Mouse (Mus musculus) heart, embryonic 11.5 days (tissue): Measurements from ENCODE around the gene Art3. TPM values are rescaled to one million over a fixed set of nuclear protein-coding genes. Genes with fewer than 3 reads are reported as not detected.
A peak's percentile ranks its signal among the peaks of the same experiment; 100 is the strongest.

ENCODE experiments used
- ATAC-seq: fragments of 200-750 bp; cut with Nextera tagmentation; replicated peaks from 2 replicates; pipeline ENCODE4 v1.8.0; 2017; ENCODE audit warnings: moderate library complexity; ENCODE audit not compliant: insufficient number of reproducible peaks, low FRiP score, low TSS enrichment
- H3K27ac ChIP-seq: fragments of 300-500 bp; sonication (generic); 2 replicates; pipeline ENCODE4 v1.5.1; 2014; ENCODE audit warnings: mild to moderate bottlenecking, low read depth, low read length
- H3K27me3 ChIP-seq: fragments of 300-500 bp; sonication (generic); 2 replicates; pipeline ENCODE4 v1.6.1; 2014; ENCODE audit warnings: mild to moderate bottlenecking, low read length, mixed read lengths; ENCODE audit not compliant: control insufficient read depth, insufficient read depth
- H3K36me3 ChIP-seq: fragments of 300-500 bp; sonication (generic); 2 replicates; pipeline ENCODE4 v1.6.1; 2014; ENCODE audit warnings: mild to moderate bottlenecking, low read length, moderate library complexity, mixed read lengths; ENCODE audit not compliant: control insufficient read depth, insufficient read depth
- H3K4me1 ChIP-seq: fragments of 300-500 bp; sonication (generic); 2 replicates; pipeline ENCODE4 v1.6.1; 2014; ENCODE audit warnings: low read length; ENCODE audit not compliant: control insufficient read depth, insufficient read depth
- H3K4me2 ChIP-seq: fragments of 300-500 bp; sonication (generic); 2 replicates; pipeline ENCODE4 v1.6.1; 2014; ENCODE audit warnings: mild to moderate bottlenecking, moderate library complexity
- H3K4me3 ChIP-seq: fragments of 300-500 bp; sonication (generic); 2 replicates; pipeline ENCODE4 v1.5.1; 2014; ENCODE audit warnings: low read depth, low read length
- H3K9ac ChIP-seq: fragments of 300-500 bp; sonication (generic); 2 replicates; pipeline ENCODE4 v1.6.1; 2014; ENCODE audit warnings: mild to moderate bottlenecking, low read depth, low read length, moderate library complexity
- H3K9me3 ChIP-seq: fragments of 300-500 bp; sonication (generic); replicated peaks from 2 replicates; pipeline ENCODE4 v1.6.1; 2016; ENCODE audit warnings: low read length; ENCODE audit not compliant: control insufficient read depth
- WGBS: fragments of 180-500 bp; shearing (Covaris S2); extraction: QIAGEN DNeasy Blood & Tissue Kit; methylation state at CpG from one replicate; pipeline ENCODE4 v1.1.7; 2014; ENCODE audit not compliant: insufficient replicate concordance; 5-methylcytosine and 5-hydroxymethylcytosine counted together
- polyA plus RNA-seq: library from polyadenylated mRNA; unstranded; fragments of >200 nt; fragmentation: Nextera tagmentation; extraction: Ambion mirVana; gene quantifications from 2 replicates; pipeline ENCODE4 v1.2.1, GENCODE M21; 2014

Gene Art3
- polyA plus RNA-seq, 1 experiment from 2014 or later = 37.6 TPM

GRCm38 (mm10) chr5:92430723-92431122, 99.1 kb downstream of the Art3 start:
- Histone ChIP-seq H3K4me1 (no peaks in the 10 kb centered on the region), H3K27me3 (no peaks in the 10 kb centered on the region), H3K4me3 (no peak overlapping the region), H3K4me2 (no peak overlapping the region), H3K36me3 (peaks cover 25% of the 10 kb centered on the region), H3K27ac (no peak overlapping the region), H3K9ac (no peak overlapping the region), H3K9me3 (0 out of 2 replicates have a peak, but pooled peaks cover 3% of the 10 kb centered on the region)
- 90% methylated on average over 5 of the region's 5 CpGs for WGBS
- no peak for ATAC-seq

GRCm38 (mm10) chr5:92431611-92432010, 100.0 kb downstream of the Art3 start:
- no peak for ATAC-seq
- H3K9ac ChIP-seq = no peak overlapping the region
- H3K4me2 ChIP-seq = no peak overlapping the region
- H3K9me3 ChIP-seq = 0 out of 2 replicates have a peak, but pooled peaks cover 3% of the 10 kb centered on the region
- WGBS = 87% methylated on average over 7 of the region's 7 CpGs
- H3K4me3 ChIP-seq = no peak overlapping the region
- no peak overlapping the region for H3K27ac ChIP-seq
- no peaks in the 10 kb centered on the region for H3K27me3 ChIP-seq
- no peaks in the 10 kb centered on the region for H3K4me1 ChIP-seq
- peaks cover 22% of the 10 kb centered on the region for H3K36me3 ChIP-seq

- no peaks in the 10 kb centered on the region for H3K27me3 ChIP-seq
- 3% methylated on average over 12 of the region's 12 CpGs for WGBS
- no peaks in the 10 kb centered on the region for H3K36me3 ChIP-seq
- peak overlapping the region; percentile 95 for H3K4me3 ChIP-seq
- ATAC-seq = no peak
- no peaks in the 10 kb centered on the region for H3K4me1 ChIP-seq
- H3K4me2 ChIP-seq = peak overlapping the region; percentile 89
- H3K9me3 ChIP-seq = no peaks in the 10 kb centered on the region
- H3K27ac ChIP-seq = peak overlapping the region; percentile 85; the same call in 1 of the 2 replicates
- H3K9ac ChIP-seq = peak overlapping the region; percentile 98
Observed at GRCm38 (mm10) chr5:92434070-92434469, 102.4 kb downstream of the Art3 start.

GRCm38 (mm10) chr5:92434571-92434985, 103.0 kb downstream of the Art3 start:
- Histone ChIP-seq H3K4me2 (peak overlapping the region; percentile 89), H3K27ac (peak overlapping the region; percentile 85), H3K4me3 (peak overlapping the region; percentile 95), H3K27me3 (no peaks in the 10 kb centered on the region), H3K36me3 (no peaks in the 10 kb centered on the region), H3K4me1 (no peaks in the 10 kb centered on the region), H3K9me3 (no peaks in the 10 kb centered on the region), H3K9ac (peak overlapping the region; percentile 98)
- WGBS = 2% methylated on average over 28 of the region's 39 CpGs
- ATAC-seq = peak; percentile 79

GRCm38 (mm10) chr5:92435025-92435584, 103.5 kb downstream of the Art3 start, which contains the start of gene Nup54:
TSS of gene Nup54 (minus strand) at chr5:92435219.
- Histone ChIP-seq H3K9me3 (no peaks in the 10 kb centered on the region), H3K4me2 (peak within 1 kb of the TSS; percentile 89), H3K27me3 (no peaks in the 10 kb centered on the region), H3K27ac (peak within 1 kb of the TSS; percentile 85), H3K9ac (peak within 1 kb of the TSS; percentile 98), H3K36me3 (no peaks in the 10 kb centered on the region), H3K4me3 (peak within 1 kb of the TSS; percentile 95), H3K4me1 (no peaks in the 10 kb centered on the region)
- ATAC-seq = peak; percentile 98
- WGBS = 1% methylated on average over 34 of the region's 34 CpGs

GRCm38 (mm10) chr5:92438540-92438939, 106.9 kb downstream of the Art3 start:
- no peak overlapping the region for H3K4me2 ChIP-seq
- H3K9me3 ChIP-seq = no peaks in the 10 kb centered on the region
- H3K27me3 ChIP-seq = no peaks in the 10 kb centered on the region
- no peak overlapping the region for H3K9ac ChIP-seq
- 76% methylated on average over 8 of the region's 8 CpGs for WGBS
- no peaks in the 10 kb centered on the region for H3K36me3 ChIP-seq
- no peak for ATAC-seq
- no peak overlapping the region for H3K27ac ChIP-seq
- H3K4me3 ChIP-seq = no peak overlapping the region
- H3K4me1 ChIP-seq = peaks cover 11% of the 10 kb centered on the region

GRCm38 (mm10) chr5:92441494-92441893, 109.9 kb downstream of the Art3 start:
- no peaks in the 10 kb centered on the region for H3K9me3 ChIP-seq
- no peaks in the 10 kb centered on the region for H3K27me3 ChIP-seq
- H3K4me1 ChIP-seq = peaks cover 11% of the 10 kb centered on the region
- 51% methylated on average over 5 of the region's 5 CpGs for WGBS
- H3K9ac ChIP-seq = no peak overlapping the region
- H3K36me3 ChIP-seq = no peaks in the 10 kb centered on the region; the same call in 1 of the 2 replicates
- H3K4me3 ChIP-seq = no peak overlapping the region
- no peak for ATAC-seq
- 0 out of 2 replicates have a peak overlapping the region, but pooled peaks have one; percentile 2 for H3K27ac ChIP-seq
- H3K4me2 ChIP-seq = no peak overlapping the region

- H3K27ac ChIP-seq = peak overlapping the region; percentile 70
- H3K4me2 ChIP-seq = no peak overlapping the region
- H3K9me3 ChIP-seq = no peaks in the 10 kb centered on the region
- ATAC-seq = 0 out of 2 replicates have a peak, but pooled peaks have one; percentile 55
- 21% methylated on average over 7 of the region's 7 CpGs for WGBS
- no peak overlapping the region for H3K4me3 ChIP-seq
- H3K27me3 ChIP-seq = no peaks in the 10 kb centered on the region
- H3K4me1 ChIP-seq = peaks cover 12% of the 10 kb centered on the region
- H3K9ac ChIP-seq = peak overlapping the region; percentile 24; the same call in 1 of the 2 replicates
- peaks cover 5% of the 10 kb centered on the region for H3K36me3 ChIP-seq
Observed at GRCm38 (mm10) chr5:92442914-92443313, 111.3 kb downstream of the Art3 start.

GRCm38 (mm10) chr5:92445016-92445415, 113.4 kb downstream of the Art3 start:
- no peaks in the 10 kb centered on the region for H3K27me3 ChIP-seq
- no peak overlapping the region for H3K27ac ChIP-seq
- H3K4me2 ChIP-seq = no peak overlapping the region
- no peak for ATAC-seq
- WGBS = 66% methylated on average over 2 of the region's 2 CpGs
- no peak overlapping the region for H3K9ac ChIP-seq
- H3K4me3 ChIP-seq = no peak overlapping the region
- H3K9me3 ChIP-seq = no peaks in the 10 kb centered on the region
- peaks cover 19% of the 10 kb centered on the region for H3K4me1 ChIP-seq
- H3K36me3 ChIP-seq = peaks cover 5% of the 10 kb centered on the region
